Comparison of ENCODE assay signal across 19 mouse cellular contexts in the genomic region with DNA sequence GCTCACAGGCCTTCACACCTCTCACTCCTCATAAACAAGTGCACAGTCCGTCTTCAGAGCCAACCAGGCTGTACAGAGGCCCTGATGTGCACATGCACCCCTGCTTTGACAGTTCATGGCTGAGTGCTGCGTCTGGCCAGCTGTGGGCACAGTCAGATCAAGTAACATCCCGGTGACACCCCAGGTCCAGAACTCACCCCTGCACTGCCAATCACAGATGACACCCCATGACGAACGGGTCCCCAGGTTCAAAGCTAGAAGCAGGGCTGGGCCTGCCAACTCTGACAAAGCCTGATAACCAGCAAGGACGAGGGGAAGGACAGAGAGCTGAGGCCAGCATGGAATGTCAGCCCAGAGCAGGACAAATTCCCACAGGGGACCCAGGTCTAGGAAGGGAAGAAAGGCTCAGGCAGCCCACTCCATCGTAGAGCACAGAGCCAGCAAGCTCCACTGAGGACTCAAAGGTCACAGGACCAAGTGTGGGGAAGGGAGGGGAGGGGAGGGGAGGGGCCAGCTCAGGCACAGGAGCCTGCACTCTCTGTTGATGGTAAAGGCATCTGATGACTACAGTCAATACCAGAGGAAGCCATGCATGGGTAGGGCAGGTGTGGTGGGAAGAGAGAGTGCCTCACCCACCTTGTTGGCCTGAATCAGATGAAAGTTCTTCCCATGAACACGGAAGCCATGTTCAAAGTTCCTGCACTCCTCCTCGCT. TPM values are rescaled to one million over a fixed set of nuclear protein-coding genes. Genes with fewer than 3 reads are reported as not detected.
DNase-seq lines count a peak whose midpoint lies in the region; ATAC-seq and TF ChIP-seq lines count a peak whose summit lies in the region.
"Had no signal": no experiment of that assay in that cellular context is flagged by ENCODE, and none has a peak within 500 bp of the region (broad histone marks: within the 10 kb centered on the region; RNA-seq: fewer than 3 reads in every experiment).

No protein-coding gene starts in this region.

- TF ChIP-seq CTCF in cerebellum, adult 2 months (IDR thresholded peaks at IDR 0.05; ENCODE audit: borderline replicate concordance, insufficient read depth, low read depth, low read length), result no peak
- no peak for TF ChIP-seq CTCF in stomach, postnatal 0 days (IDR thresholded peaks at IDR 0.05; ENCODE audit: low read depth)

- DNase-seq in cerebellum, adult 9-11 months, result peak; percentile 4
- no peak for DNase-seq in cerebellum, adult 2 months
- peak; percentile 9 to 47 for DNase-seq in spleen, postnatal 4 days (ENCODE audit: low spot score in 2 of 2)
- no peak for DNase-seq in spleen, adult 18-20 months
- DNase-seq in stomach, postnatal 0 days (ENCODE audit: low spot score), result peak; percentile 15
- no peak for DNase-seq in B cell, adult 2 months
- DNase-seq in kidney, adult 9 months, result no peak
- DNase-seq: cerebellum, postnatal 36 days; gastrocnemius, postnatal 10 days; kidney, adult 8-10 months; layer of hippocampus, postnatal 36 days had no signal

- H3K9ac ChIP-seq in intestine, embryonic 16.5 days (ENCODE audit: low read depth, low read length), result no peak overlapping the region
- H3K9ac ChIP-seq in stomach, postnatal 0 days (ENCODE audit: low read length), result no peak overlapping the region
- H3K9ac ChIP-seq: hindbrain, embryonic 12.5 days; limb, embryonic 12.5 days had no signal

- peaks cover 54% of the 10 kb centered on the region for H3K36me3 ChIP-seq in intestine, embryonic 16.5 days (ENCODE audit: control insufficient read depth, insufficient read depth, low read length)
- H3K36me3 ChIP-seq in stomach, postnatal 0 days (ENCODE audit: control insufficient read depth, insufficient read depth, low read length), result peaks cover 42% of the 10 kb centered on the region

- no peak overlapping the region for H3K27ac ChIP-seq in cerebellum, adult 2 months (ENCODE audit: insufficient read depth, low read length)
- no peak overlapping the region for H3K27ac ChIP-seq in intestine, embryonic 16.5 days (ENCODE audit: low read length)
- no peak overlapping the region for H3K27ac ChIP-seq in stomach, postnatal 0 days (replicated peaks)
- H3K27ac ChIP-seq: hindbrain, embryonic 12.5 days; limb, embryonic 12.5 days had no signal

- no peak overlapping the region for H3K4me3 ChIP-seq in cerebellum, adult 2 months (replicated peaks; ENCODE audit: insufficient read depth, low read depth, low read length)
- no peak overlapping the region for H3K4me3 ChIP-seq in intestine, embryonic 16.5 days (ENCODE audit: low read length)
- H3K4me3 ChIP-seq in stomach, postnatal 0 days (ENCODE audit: low read depth, low read length), result no peak overlapping the region
- H3K4me3 ChIP-seq: hindbrain, embryonic 12.5 days; limb, embryonic 12.5 days had no signal

- H3K27me3 ChIP-seq in cerebellum, adult 2 months (ENCODE audit: control insufficient read depth, insufficient read depth, low read length), result no peaks in the 10 kb centered on the region
- H3K27me3 ChIP-seq in intestine, embryonic 16.5 days (replicated peaks; ENCODE audit: control insufficient read depth, insufficient read depth, low read length), result no peaks in the 10 kb centered on the region
- H3K27me3 ChIP-seq in stomach, postnatal 0 days (ENCODE audit: control insufficient read depth, insufficient read depth, low read length), result no peaks in the 10 kb centered on the region
- H3K27me3 ChIP-seq: hindbrain, embryonic 12.5 days; limb, embryonic 12.5 days had no signal

- no peak overlapping the region for H3K4me2 ChIP-seq in intestine, embryonic 16.5 days (ENCODE audit: low read depth, low read length)
- H3K4me2 ChIP-seq in stomach, postnatal 0 days (replicated peaks; ENCODE audit: low read depth), result no peak overlapping the region
- H3K4me2 ChIP-seq: hindbrain, embryonic 12.5 days; limb, embryonic 12.5 days had no signal

- ATAC-seq in intestine, embryonic 16.5 days, result peak; percentile 70
- ATAC-seq in stomach, postnatal 0 days (ENCODE audit: low FRiP score, low TSS enrichment), result peak; percentile 22; the same call in 1 of the 2 replicates
- ATAC-seq: lung, postnatal 0 days; midbrain, embryonic 16.5 days had no signal

- H3K9me3 ChIP-seq in intestine, embryonic 16.5 days (ENCODE audit: control insufficient read depth, low read length), result no peaks in the 10 kb centered on the region
- no peaks in the 10 kb centered on the region for H3K9me3 ChIP-seq in stomach, postnatal 0 days (ENCODE audit: control insufficient read depth, low read length)
- H3K9me3 ChIP-seq: hindbrain, embryonic 12.5 days; limb, embryonic 12.5 days had no signal

- WGBS in cerebellum, adult 2 months, result 82% methylated on average over 9 of the region's 9 CpGs
- 74% methylated on average over 9 of the region's 9 CpGs for WGBS in intestine, embryonic 16.5 days
- WGBS in stomach, postnatal 0 days, result 73% methylated on average over 9 of the region's 9 CpGs

- TF ChIP-seq POLR2A in cerebellum, adult 2 months (IDR thresholded peaks at IDR 0.05; ENCODE audit: borderline replicate concordance, insufficient read depth, low read length), result no peak

- no peak for TF ChIP-seq EP300 in stomach, postnatal 0 days (optimal IDR thresholded peaks at IDR 0.05)

- H3K4me1 ChIP-seq in cerebellum, adult 2 months (ENCODE audit: control insufficient read depth, insufficient read depth, low read length), result peaks cover 8% of the 10 kb centered on the region
- no peaks in the 10 kb centered on the region; the same call in 1 of the 2 replicates for H3K4me1 ChIP-seq in intestine, embryonic 16.5 days (ENCODE audit: control insufficient read depth, insufficient read depth, low read length)
- no peaks in the 10 kb centered on the region for H3K4me1 ChIP-seq in stomach, postnatal 0 days (replicated peaks; ENCODE audit: control insufficient read depth, insufficient read depth)
- H3K4me1 ChIP-seq: hindbrain, embryonic 12.5 days; limb, embryonic 12.5 days had no signal

RNA-seq across cellular contexts. Expression of a gene that starts 10.4 kb away (rescaled TPM):
- polyA plus RNA-seq in cerebellum, adult 2 months (2012; rRNA removed), result 9.2 and 10.4 TPM in 2 replicates
- polyA plus RNA-seq in intestine, embryonic 16.5 days (2015; fragmentation: Nextera tagmentation; extraction: Ambion mirVana), result 140 and 145 TPM in 2 replicates
- polyA plus RNA-seq in stomach, postnatal 0 days (2015; fragmentation: Nextera tagmentation; extraction: Ambion mirVana), result 81.8 and 92.1 TPM in 2 replicates

RNA-seq across cellular contexts. Expression of a gene that starts 11.0 kb away (rescaled TPM):
- polyA plus RNA-seq in cerebellum, adult 2 months (2012; rRNA removed), result 70.3 and 71.8 TPM in 2 replicates
- 36.7 and 38.4 TPM in 2 replicates for polyA plus RNA-seq in intestine, embryonic 16.5 days (2015; fragmentation: Nextera tagmentation; extraction: Ambion mirVana)
- polyA plus RNA-seq in stomach, postnatal 0 days (2015; fragmentation: Nextera tagmentation; extraction: Ambion mirVana), result 24.0 and 25.4 TPM in 2 replicates

RNA-seq across cellular contexts. Expression of a gene that starts 43.1 kb away (rescaled TPM):
- polyA plus RNA-seq in cerebellum, adult 2 months (2012; rRNA removed), result not detected in 2 replicates
- not detected in 2 replicates for polyA plus RNA-seq in intestine, embryonic 16.5 days (2015; fragmentation: Nextera tagmentation; extraction: Ambion mirVana)
- not detected in 2 replicates for polyA plus RNA-seq in stomach, postnatal 0 days (2015; fragmentation: Nextera tagmentation; extraction: Ambion mirVana)
- polyA plus RNA-seq: embryonic facial prominence, embryonic 11.5 days; heart, embryonic 14.5 days; hindbrain, embryonic 12.5 days; limb, embryonic 12.5 days; lung, postnatal 0 days; midbrain, embryonic 16.5 days; neural tube, embryonic 11.5 days had no signal

Comparison
In these comparisons a context has a peak if more than half of its experiments do, and no peak if none do; other contexts are left out.
1. DNase-seq: peak in cerebellum, adult 9-11 months (single experiment), spleen, postnatal 4 days (2 of 2) and stomach, postnatal 0 days (single experiment); none in cerebellum, adult 2 months (0 of 2), spleen, adult 18-20 months (0 of 2), B cell, adult 2 months (0 of 2) and kidney, adult 9 months (single experiment).